Mouse (Mus musculus) stomach, postnatal 0 days (tissue): ENCODE results near the gene Acp6.

Experiments used
- CTCF ChIP-seq: IDR thresholded peaks from 2 replicates; pipeline ENCODE4 v1.5.1; 2016; ENCODE audit warnings: antibody characterized with exemption, low read depth, mild to moderate bottlenecking, moderate library complexity
- EP300 ChIP-seq: optimal IDR thresholded peaks from 2 replicates; pipeline ENCODE3; 2016; ENCODE audit warnings: antibody characterized with exemption

- TF ChIP-seq CTCF: no peak
- TF ChIP-seq EP300: no peak
Observed at GRCm38 (mm10) chr3:97156431-97156830, 2.1 kb upstream of the Acp6 start.
